Mouse (Mus musculus) MEL (cell line): ENCODE results near the gene 2310033P09Rik.

Experiments used
- BHLHE40 ChIP-seq: IDR thresholded peaks from 2 replicates; pipeline ENCODE4 v1.6.1; 2012; ENCODE audit warnings: low read depth, mild to moderate bottlenecking, inconsistent platforms, low read length, improper control_type of control experiment, borderline replicate concordance
- CTCF ChIP-seq, 3 experiments: IDR thresholded peaks in 2 of 3; conservative IDR thresholded peaks in 1 of 3; 2 replicates each; pipeline ENCODE4 v1.5.1; 2011 to 2012; ENCODE audit warnings: low read length in 3 of 3, low read depth in 2 of 3, mild to moderate bottlenecking in 2 of 3, improper control_type of control experiment in 1 of 3, inconsistent platforms in 1 of 3, mixed read lengths in 1 of 3, moderate library complexity in 1 of 3; ENCODE audit not compliant: control insufficient read depth in 1 of 3, insufficient read depth in 1 of 3, poor library complexity in 1 of 3, severe bottlenecking in 1 of 3
- EP300 ChIP-seq, 2 experiments: IDR thresholded peaks; 2 replicates each; pipeline ENCODE4 v1.6.1; 2011; ENCODE audit warnings: improper control_type of control experiment in 2 of 2, low read length in 2 of 2, low read depth in 1 of 2, mild to moderate bottlenecking in 1 of 2
- GATA1 ChIP-seq: IDR thresholded peaks from 2 replicates; pipeline ENCODE4 v1.6.1; 2011; ENCODE audit warnings: low read depth, low read length, improper control_type of control experiment
- MXI1 ChIP-seq: IDR thresholded peaks from 2 replicates; pipeline ENCODE4 v1.6.1; 2011; ENCODE audit warnings: mild to moderate bottlenecking, low read depth, low read length, improper control_type of control experiment
- POLR2A ChIP-seq, 2 experiments: IDR thresholded peaks; 2 replicates each; pipeline ENCODE4 v1.6.1; 2011 to 2012; ENCODE audit warnings: low read length in 2 of 2, mild to moderate bottlenecking in 2 of 2, control low read depth in 1 of 2, improper control_type of control experiment in 1 of 2, low read depth in 1 of 2, moderate library complexity in 1 of 2; ENCODE audit not compliant: control insufficient read depth in 1 of 2, insufficient read depth in 1 of 2, poor library complexity in 1 of 2
- POLR2AphosphoS5 ChIP-seq: IDR thresholded peaks from 2 replicates; pipeline ENCODE4 v1.6.1; 2012; ENCODE audit warnings: low read depth, borderline replicate concordance, mild to moderate bottlenecking, inconsistent platforms, low read length, moderate library complexity, mixed read lengths
- RCOR1 ChIP-seq: IDR thresholded peaks from 2 replicates; pipeline ENCODE4 v1.6.1; 2012; ENCODE audit warnings: low read depth, mild to moderate bottlenecking, inconsistent platforms, low read length, improper control_type of control experiment
- TBP ChIP-seq: IDR thresholded peaks from 2 replicates; pipeline ENCODE4 v1.8.0; 2011; ENCODE audit warnings: low read depth, low read length, improper control_type of control experiment
- TCF12 ChIP-seq: IDR thresholded peaks from 2 replicates; pipeline ENCODE4 v1.6.1; 2014; ENCODE audit warnings: low read depth, mild to moderate bottlenecking, inconsistent platforms, low read length, improper control_type of control experiment, moderate library complexity
- USF1 ChIP-seq: IDR thresholded peaks from 2 replicates; pipeline ENCODE4 v1.6.1; 2014; ENCODE audit warnings: low read depth, mild to moderate bottlenecking, inconsistent platforms, low read length, improper control_type of control experiment, moderate library complexity
- USF2 ChIP-seq, 2 experiments: IDR thresholded peaks; 2 replicates each; pipeline ENCODE4 v1.6.1; 2011 to 2012; ENCODE audit warnings: improper control_type of control experiment in 2 of 2, low read length in 2 of 2, borderline replicate concordance in 1 of 2, inconsistent platforms in 1 of 2, low read depth in 1 of 2, mild to moderate bottlenecking in 1 of 2; ENCODE audit not compliant: insufficient read depth in 1 of 2
- ZNF384 ChIP-seq: IDR thresholded peaks from 2 replicates; pipeline ENCODE4 v1.6.1; 2012; ENCODE audit warnings: low read depth, mild to moderate bottlenecking, inconsistent platforms, low read length, improper control_type of control experiment

- TF ChIP-seq TBP (peak; percentile 46; the same call in 1 of the 2 replicates), TCF12 (0 out of 2 replicates have a peak, but pooled peaks have one; percentile 21), EP300 (IDR thresholded peaks at IDR 0.05; ENCODE audit: low read depth in 1 of 2, low read length in 2 of 2) (no peak), POLR2A (IDR thresholded peaks at IDR 0.05; ENCODE audit: control insufficient read depth in 1 of 2, insufficient read depth in 1 of 2, low read depth in 1 of 2, low read length in 2 of 2, poor library complexity in 1 of 2) (peak; percentile 46 to 73; a peak in 2 of 4 replicates), CTCF (IDR thresholded peaks at IDR 0.05 in 2 of 3, conservative IDR thresholded peaks at IDR 0.05 in 1 of 3; ENCODE audit: control insufficient read depth in 1 of 3, insufficient read depth in 1 of 3, low read depth in 2 of 3, low read length in 3 of 3, poor library complexity in 1 of 3, severe bottlenecking in 1 of 3) (no peak), MXI1 (peak; percentile 74), BHLHE40 (no peak), USF1 (0 out of 2 replicates have a peak, but pooled peaks have one; percentile 14), GATA1 (no peak), POLR2AphosphoS5 (no peak), ZNF384 (no peak), USF2 (IDR thresholded peaks at IDR 0.05; ENCODE audit: borderline replicate concordance in 1 of 2, insufficient read depth in 1 of 2, low read depth in 1 of 2, low read length in 2 of 2) (no peak), RCOR1 (no peak)
Observed at GRCm38 (mm10) chr11:59202081-59202995, 5.8 kb upstream of the 2310033P09Rik start, which contains the start of gene Mrpl55.
